Mouse (Mus musculus) kidney, adult 8-10 months (tissue): ENCODE measurements around the gene Cacng7.
"Not testable (repeated sequence)": the region's sequence is repeated elsewhere in the genome, so short reads cannot be mapped to it uniquely, and the experiment has no call there.

Source experiments
- DNase-seq, 2 experiments: peaks; one replicate each; pipeline ENCODE4 v3.0.0; 2022

The Cacng7 gene

GRCm38 (mm10) chr7:3391809-3392208 lies 59.1 kb downstream of the Cacng7 start:
- DNase-seq = no peak

GRCm38 (mm10) chr7:3397355-3397754 lies 64.6 kb downstream of the Cacng7 start:
- no peak for DNase-seq

- DNase-seq = no peak
Measured at GRCm38 (mm10) chr7:3397797-3398196, 65.0 kb downstream of the Cacng7 start.

GRCm38 (mm10) chr7:3398363-3398762 lies 65.6 kb downstream of the Cacng7 start:
- not testable (repeated sequence) for DNase-seq

GRCm38 (mm10) chr7:3399937-3400336 lies 67.2 kb downstream of the Cacng7 start:
- DNase-seq = no peak

- no peak for DNase-seq
Measured at GRCm38 (mm10) chr7:3409729-3410520, 77.2 kb downstream of the Cacng7 start.

GRCm38 (mm10) chr7:3411160-3411941 lies 78.6 kb downstream of the Cacng7 start:
- peak; percentile 5 to 8 for DNase-seq

- DNase-seq = no peak
Measured at GRCm38 (mm10) chr7:3412036-3412435, 79.3 kb downstream of the Cacng7 start.

- DNase-seq = peak; percentile 7 to 19
Measured at GRCm38 (mm10) chr7:3414888-3415287, 82.1 kb downstream of the Cacng7 start.

GRCm38 (mm10) chr7:3415378-3415777 lies 82.6 kb downstream of the Cacng7 start:
- peak; percentile 9 to 11 for DNase-seq
